Mouse (Mus musculus): ENCODE results near the gene Trim40.

DNA sequence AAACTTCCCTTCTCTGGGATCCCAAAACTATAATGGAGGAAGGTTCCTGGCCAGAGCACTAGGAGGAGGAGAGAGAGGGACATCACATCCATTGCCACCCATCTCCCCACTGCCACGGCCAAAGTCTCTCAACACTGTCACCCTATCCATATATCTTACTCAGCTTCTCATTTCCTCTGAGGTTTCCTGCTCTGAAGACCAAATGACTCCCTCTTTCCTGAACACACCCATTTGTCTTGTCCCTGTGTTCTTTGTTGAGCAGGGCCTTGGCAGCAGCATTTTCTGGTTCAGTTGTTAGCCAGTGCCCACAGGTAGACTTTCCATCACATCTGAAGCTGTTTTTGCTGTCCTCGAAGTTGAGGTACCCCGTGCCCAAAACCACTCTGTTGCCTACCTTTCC lies 31.7 kb downstream of the Trim40 start:
- TF ChIP-seq CTCF (IDR thresholded peaks at IDR 0.05; ENCODE audit: low read depth) = no peak
- no peak for TF ChIP-seq EP300 (IDR thresholded peaks at IDR 0.05; ENCODE audit: low read depth)
